Mouse (Mus musculus) myocyte (in vitro differentiated cells): Measurements from ENCODE around the gene Dnajc3. TPM values are rescaled to one million over a fixed set of nuclear protein-coding genes. Genes with fewer than 3 reads are reported as not detected.

Experiments
- H3K27me3 ChIP-seq: one replicate; pipeline ENCODE4 v1.6.1; 2011; ENCODE audit not compliant: control insufficient read depth, insufficient read depth, insufficient read length
- H3K36me3 ChIP-seq: one replicate; pipeline ENCODE4 v1.6.1; 2011; ENCODE audit not compliant: control insufficient read depth, insufficient read depth
- H3K4me2 ChIP-seq: one replicate; pipeline ENCODE4 v1.6.1; 2011; ENCODE audit warnings: low read depth, control low read depth
- H3K4me3 ChIP-seq: one replicate; pipeline ENCODE4 v1.5.1; 2011; ENCODE audit warnings: mild to moderate bottlenecking, control low read depth, moderate library complexity
- H3K79me2 ChIP-seq: one replicate; pipeline ENCODE4 v1.6.1; 2011; ENCODE audit not compliant: control insufficient read depth, insufficient read depth
- H3ac ChIP-seq: one replicate; pipeline ENCODE4 v1.6.1; 2011; ENCODE audit not compliant: control insufficient read depth, insufficient read length
- CEBPB ChIP-seq: IDR thresholded peaks from 2 replicates; pipeline ENCODE4 v1.6.1; 2011; ENCODE audit warnings: mild to moderate bottlenecking, moderate library complexity; ENCODE audit not compliant: poor library complexity, insufficient read depth, severe bottlenecking
- E2F4 ChIP-seq: IDR thresholded peaks from one replicate; pipeline ENCODE4 v1.6.1; 2011; ENCODE audit warnings: mild to moderate bottlenecking, control low read depth, moderate library complexity; ENCODE audit not compliant: insufficient read depth
- MAX ChIP-seq: IDR thresholded peaks from one replicate; pipeline ENCODE4 v1.6.1; 2011; ENCODE audit warnings: low read depth, mild to moderate bottlenecking, control low read depth
- MYOD1 ChIP-seq, 3 experiments: IDR thresholded peaks; one replicate each; pipeline ENCODE4 v1.6.1; 2011; ENCODE audit warnings: control low read depth in 2 of 3, low read depth in 2 of 3, mild to moderate bottlenecking in 2 of 3, moderate library complexity in 1 of 3; ENCODE audit not compliant: insufficient read length in 2 of 3, control insufficient read depth in 1 of 3
- MYOG ChIP-seq, 3 experiments: IDR thresholded peaks; one replicate each; pipeline ENCODE4 v1.6.1; 2011; ENCODE audit warnings: control low read depth in 2 of 3, low read depth in 2 of 3, mild to moderate bottlenecking in 2 of 3; ENCODE audit not compliant: insufficient read length in 2 of 3, control insufficient read depth in 1 of 3, insufficient read depth in 1 of 3
- POLR2A ChIP-seq: IDR thresholded peaks from one replicate; pipeline ENCODE4 v1.6.1; 2011; ENCODE audit warnings: low read depth, mild to moderate bottlenecking, control low read depth, moderate library complexity; ENCODE audit not compliant: insufficient read length
- POLR2AphosphoS2 ChIP-seq: IDR thresholded peaks from one replicate; pipeline ENCODE4 v1.6.1; 2011; ENCODE audit warnings: low read depth, control low read depth; ENCODE audit not compliant: insufficient read length
- REST ChIP-seq: IDR thresholded peaks from one replicate; pipeline ENCODE4 v1.6.1; 2011; ENCODE audit warnings: mild to moderate bottlenecking, control low read depth, moderate library complexity; ENCODE audit not compliant: insufficient read depth, insufficient read length
- SRF ChIP-seq: IDR thresholded peaks from one replicate; pipeline ENCODE4 v1.6.1; 2011; ENCODE audit warnings: low read depth; ENCODE audit not compliant: control insufficient read depth, insufficient read length
- TCF12 ChIP-seq: IDR thresholded peaks from one replicate; pipeline ENCODE4 v1.6.1; 2011; ENCODE audit warnings: mild to moderate bottlenecking, control low read depth; ENCODE audit not compliant: poor library complexity, insufficient read depth, severe bottlenecking
- TCF3 ChIP-seq: IDR thresholded peaks from one replicate; pipeline ENCODE4 v1.6.1; 2011; ENCODE audit warnings: low read depth, control low read depth; ENCODE audit not compliant: insufficient read length
- USF1 ChIP-seq: IDR thresholded peaks from one replicate; pipeline ENCODE4 v1.6.1; 2011; ENCODE audit warnings: low read depth, mild to moderate bottlenecking, control low read depth, moderate library complexity
- polyA plus RNA-seq: library from polyadenylated mRNA; unstranded; fragments of >200 nt; fragmentation: generic; extraction: Trizol; gene quantifications from one replicate; pipeline ENCODE4 v1.2.1, GENCODE M21; 2012; ENCODE audit warnings: missing spikeins

The Dnajc3 gene
- polyA plus RNA-seq, 1 experiment = 6.9 TPM

- Histone ChIP-seq H3K4me2 (no peak overlapping the region), H3K4me3 (no peak overlapping the region), H3K27me3 (no peaks in the 10 kb centered on the region), H3K79me2 (peaks cover 64% of the 10 kb centered on the region), H3K36me3 (no peaks in the 10 kb centered on the region), H3ac (no peak overlapping the region)
- TF ChIP-seq CEBPB = no peak
- no peak for TF ChIP-seq POLR2AphosphoS2
- TF ChIP-seq POLR2A = no peak
- no peak for TF ChIP-seq MYOD1 (IDR thresholded peaks at IDR 0.05; ENCODE audit: control insufficient read depth in 1 of 3, insufficient read length in 2 of 3, low read depth in 2 of 3)
- TF ChIP-seq REST = no peak
- TF ChIP-seq MYOG (IDR thresholded peaks at IDR 0.05; ENCODE audit: control insufficient read depth in 1 of 3, insufficient read depth in 1 of 3, insufficient read length in 2 of 3, low read depth in 2 of 3) = no peak
- TF ChIP-seq SRF = no peak
- TF ChIP-seq TCF3 = no peak
- no peak for TF ChIP-seq TCF12
- no peak for TF ChIP-seq MAX
- TF ChIP-seq E2F4 = no peak
- no peak for TF ChIP-seq USF1
Observed at GRCm38 (mm10) chr14:118948841-118949240, 11.1 kb downstream of the Dnajc3 start.

- Histone ChIP-seq H3K36me3 (peaks cover 7% of the 10 kb centered on the region), H3ac (no peak overlapping the region), H3K79me2 (peaks cover 34% of the 10 kb centered on the region), H3K4me3 (no peak overlapping the region), H3K27me3 (no peaks in the 10 kb centered on the region), H3K4me2 (no peak overlapping the region)
- TF ChIP-seq SRF = no peak
- no peak for TF ChIP-seq CEBPB
- no peak for TF ChIP-seq POLR2AphosphoS2
- TF ChIP-seq MAX = no peak
- TF ChIP-seq E2F4 = no peak
- no peak for TF ChIP-seq TCF3
Observed at GRCm38 (mm10) chr14:118951912-118952583, 14.3 kb downstream of the Dnajc3 start.

DNA sequence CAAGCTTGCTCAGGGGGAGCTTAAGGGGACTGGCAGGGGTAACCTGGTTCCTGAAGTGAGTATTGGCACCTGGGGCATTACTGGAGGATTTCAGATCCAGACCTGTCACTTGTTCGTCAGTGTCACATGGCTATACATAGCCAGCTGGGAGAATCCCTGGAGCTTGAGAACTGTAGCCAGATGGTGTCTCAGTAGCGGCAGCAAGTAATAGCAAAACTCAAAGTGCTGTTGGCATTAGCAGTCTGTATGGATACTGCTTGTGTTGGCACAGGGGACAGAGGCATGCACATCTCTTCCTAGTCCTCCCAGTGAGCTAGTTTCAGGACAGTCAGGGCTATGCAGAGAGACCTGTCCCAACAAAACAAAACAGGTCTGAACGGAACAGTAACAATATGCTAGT, 20.2 kb downstream of the Dnajc3 start:
- no peak for TF ChIP-seq E2F4
- TF ChIP-seq TCF3 = no peak
- TF ChIP-seq MAX = no peak
- no peak for TF ChIP-seq CEBPB
- no peak for TF ChIP-seq MYOG (IDR thresholded peaks at IDR 0.05; ENCODE audit: control insufficient read depth in 1 of 3, insufficient read depth in 1 of 3, insufficient read length in 2 of 3, low read depth in 2 of 3)
- TF ChIP-seq USF1 = no peak
- TF ChIP-seq POLR2AphosphoS2 = no peak
- no peak for TF ChIP-seq SRF
- no peak for TF ChIP-seq MYOD1 (IDR thresholded peaks at IDR 0.05; ENCODE audit: control insufficient read depth in 1 of 3, insufficient read length in 2 of 3, low read depth in 2 of 3)
- no peak for TF ChIP-seq POLR2A
- no peak for TF ChIP-seq TCF12
- no peak for TF ChIP-seq REST
- no peak overlapping the region for H3K4me2 ChIP-seq

GRCm38 (mm10) chr14:118965356-118966000, 27.7 kb downstream of the Dnajc3 start:
- Histone ChIP-seq H3K4me2 (no peak overlapping the region), H3ac (no peak overlapping the region), H3K36me3 (peaks cover 16% of the 10 kb centered on the region), H3K4me3 (no peak overlapping the region), H3K27me3 (no peaks in the 10 kb centered on the region), H3K79me2 (no peaks in the 10 kb centered on the region)
- no peak for TF ChIP-seq POLR2AphosphoS2
- TF ChIP-seq MAX = no peak
- TF ChIP-seq USF1 = no peak

More for the DNA sequence above, 20.2 kb downstream of the Dnajc3 start:
- no peaks in the 10 kb centered on the region for H3K79me2 ChIP-seq
- no peak overlapping the region for H3K4me3 ChIP-seq
- H3K36me3 ChIP-seq = peaks cover 7% of the 10 kb centered on the region
- H3ac ChIP-seq = no peak overlapping the region
- no peaks in the 10 kb centered on the region for H3K27me3 ChIP-seq

DNA sequence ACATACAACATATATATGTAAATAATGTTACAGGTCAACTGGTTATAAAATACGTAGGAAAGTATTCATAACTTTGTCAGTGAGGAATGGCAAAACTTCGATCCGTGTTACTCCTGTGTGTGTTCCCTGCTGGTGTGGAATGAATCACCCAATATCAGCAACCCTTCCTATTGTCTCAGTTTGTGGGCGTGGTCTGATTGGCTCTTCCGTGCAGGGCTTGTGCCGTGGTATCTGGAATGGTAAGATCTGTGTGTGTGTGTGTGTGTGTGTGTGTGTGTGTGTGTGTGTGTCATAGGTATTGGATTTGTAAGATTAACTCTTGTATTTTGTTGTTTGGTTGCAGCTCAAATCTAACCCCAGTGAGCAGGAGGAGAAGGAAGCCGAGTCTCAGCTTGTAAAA, 29.9 kb downstream of the Dnajc3 start:
- Histone ChIP-seq H3K79me2 (no peaks in the 10 kb centered on the region), H3K4me3 (no peak overlapping the region), H3K27me3 (no peaks in the 10 kb centered on the region), H3K36me3 (peaks cover 26% of the 10 kb centered on the region), H3ac (no peak overlapping the region), H3K4me2 (no peak overlapping the region)
- TF ChIP-seq REST = no peak
- TF ChIP-seq MYOD1 (IDR thresholded peaks at IDR 0.05; ENCODE audit: control insufficient read depth in 1 of 3, insufficient read length in 2 of 3, low read depth in 2 of 3) = no peak
- no peak for TF ChIP-seq SRF
- TF ChIP-seq USF1 = no peak
- TF ChIP-seq TCF12 = no peak
- TF ChIP-seq POLR2A = no peak
- no peak for TF ChIP-seq MYOG (IDR thresholded peaks at IDR 0.05; ENCODE audit: control insufficient read depth in 1 of 3, insufficient read depth in 1 of 3, insufficient read length in 2 of 3, low read depth in 2 of 3)
- no peak for TF ChIP-seq MAX
- no peak for TF ChIP-seq TCF3
- no peak for TF ChIP-seq POLR2AphosphoS2
- TF ChIP-seq E2F4 = no peak
- TF ChIP-seq CEBPB = no peak
